Mouse (Mus musculus): ENCODE data around the gene Clec12b. TPM values are rescaled to one million over a fixed set of nuclear protein-coding genes. Genes with fewer than 3 reads are reported as not detected.
"Not testable (repeated sequence)": the region's sequence is repeated elsewhere in the genome, so short reads cannot be mapped to it uniquely, and the experiment has no call there.

Clec12b gene
- polyA plus RNA-seq, 1 experiment from 2014 or later: 0.21 TPM

DNA sequence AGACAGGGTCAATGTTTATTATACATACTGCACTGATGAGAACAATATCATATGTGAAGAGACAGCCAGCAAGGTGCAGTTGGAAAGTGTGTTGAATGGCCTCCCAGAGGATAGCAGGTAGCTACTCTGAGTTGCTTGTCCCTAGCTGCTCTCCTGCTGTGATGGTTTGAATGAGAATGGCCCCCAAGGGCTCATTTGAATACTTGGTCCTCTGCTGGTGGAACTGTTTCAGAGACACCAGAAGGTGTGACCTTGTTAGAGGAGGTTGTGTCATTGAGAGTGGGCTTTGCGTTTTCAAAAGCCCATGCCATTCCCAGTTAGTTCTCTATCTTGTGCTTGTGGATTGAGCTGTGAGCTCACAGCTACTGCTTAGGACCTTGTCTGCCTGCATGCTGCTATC, 21.7 kb downstream of the Clec12b start:
- H3K9me3 ChIP-seq: no peaks in the 10 kb centered on the region

GRCm38 (mm10) chr6:129359515-129359914, 26.2 kb downstream of the Clec12b start:
- WGBS: 91% methylated on average over 2 of the region's 2 CpGs
- Histone ChIP-seq H3K4me3 (no peak overlapping the region), H3K27ac (no peak overlapping the region), H3K36me3 (no peaks in the 10 kb centered on the region), H3K4me1 (replicated peaks) (no peaks in the 10 kb centered on the region), H3K27me3 (no peaks in the 10 kb centered on the region), H3K9ac (no peak overlapping the region), H3K9me3 (no peaks in the 10 kb centered on the region), H3K4me2 (no peak overlapping the region)
- ATAC-seq (ENCODE audit: low FRiP score): no peak

More for the DNA sequence above, 21.7 kb downstream of the Clec12b start:
- Histone ChIP-seq H3K27me3 (no peaks in the 10 kb centered on the region), H3K4me1 (replicated peaks) (no peaks in the 10 kb centered on the region), H3K27ac (no peak overlapping the region), H3K4me2 (no peak overlapping the region), H3K36me3 (no peaks in the 10 kb centered on the region), H3K4me3 (no peak overlapping the region), H3K9ac (no peak overlapping the region)
- 27% methylated on average over 1 of the region's 1 CpGs for WGBS
- ATAC-seq (ENCODE audit: low FRiP score): no peak

- no peak overlapping the region for H3K27ac ChIP-seq
- no peak overlapping the region for H3K9ac ChIP-seq
- H3K4me2 ChIP-seq: no peak overlapping the region
- H3K4me3 ChIP-seq: no peak overlapping the region
- no peaks in the 10 kb centered on the region for H3K4me1 ChIP-seq (replicated peaks)
- no peaks in the 10 kb centered on the region for H3K9me3 ChIP-seq
- H3K27me3 ChIP-seq: no peaks in the 10 kb centered on the region
- H3K36me3 ChIP-seq: no peaks in the 10 kb centered on the region
- no peak for ATAC-seq (ENCODE audit: low FRiP score)
These were observed 29.2 kb downstream of the Clec12b start for GRCm38 (mm10) chr6:129356430-129356829.

GRCm38 (mm10) chr6:129355774-129356173, 29.9 kb downstream of the Clec12b start:
- H3K27me3 ChIP-seq: no peaks in the 10 kb centered on the region
- no peak overlapping the region for H3K27ac ChIP-seq
- no peaks in the 10 kb centered on the region for H3K36me3 ChIP-seq
- no peak overlapping the region for H3K9ac ChIP-seq
- no peaks in the 10 kb centered on the region for H3K4me1 ChIP-seq (replicated peaks)
- no peak overlapping the region for H3K4me3 ChIP-seq
- no peak overlapping the region for H3K4me2 ChIP-seq
- 98% methylated on average over 2 of the region's 2 CpGs for WGBS
- no peaks in the 10 kb centered on the region for H3K9me3 ChIP-seq
- no peak for ATAC-seq (ENCODE audit: low FRiP score)

DNA sequence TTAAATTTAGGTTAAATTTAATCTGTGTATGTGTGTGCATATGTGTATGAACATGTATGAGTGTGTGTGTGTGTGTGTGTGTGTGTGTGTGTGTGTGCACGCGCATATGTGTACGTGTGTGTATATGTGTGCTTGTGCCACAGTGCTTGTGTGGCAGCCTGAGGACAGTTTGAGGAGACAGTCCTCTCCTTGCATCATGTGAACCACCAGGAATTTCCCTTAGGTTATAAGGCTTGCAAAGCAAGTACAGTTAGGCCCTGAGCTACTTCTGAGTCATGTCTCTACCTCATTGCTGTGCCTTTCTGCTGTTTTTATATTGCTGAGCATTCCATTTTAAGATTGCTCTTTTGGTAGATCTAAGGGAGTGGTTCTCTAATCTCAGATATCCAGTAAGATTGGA, 34.6 kb downstream of the Clec12b start:
- no peak for ATAC-seq (ENCODE audit: low FRiP score)
- Histone ChIP-seq H3K27ac (no peak overlapping the region), H3K4me3 (no peak overlapping the region), H3K36me3 (no peaks in the 10 kb centered on the region), H3K9ac (no peak overlapping the region), H3K4me1 (replicated peaks) (no peaks in the 10 kb centered on the region), H3K4me2 (no peak overlapping the region), H3K27me3 (no peaks in the 10 kb centered on the region), H3K9me3 (peaks cover 6% of the 10 kb centered on the region; the same call in 1 of the 2 replicates)
- whole genome bisulfite sequencing: 96% methylated on average over 3 of the region's 3 CpGs

DNA sequence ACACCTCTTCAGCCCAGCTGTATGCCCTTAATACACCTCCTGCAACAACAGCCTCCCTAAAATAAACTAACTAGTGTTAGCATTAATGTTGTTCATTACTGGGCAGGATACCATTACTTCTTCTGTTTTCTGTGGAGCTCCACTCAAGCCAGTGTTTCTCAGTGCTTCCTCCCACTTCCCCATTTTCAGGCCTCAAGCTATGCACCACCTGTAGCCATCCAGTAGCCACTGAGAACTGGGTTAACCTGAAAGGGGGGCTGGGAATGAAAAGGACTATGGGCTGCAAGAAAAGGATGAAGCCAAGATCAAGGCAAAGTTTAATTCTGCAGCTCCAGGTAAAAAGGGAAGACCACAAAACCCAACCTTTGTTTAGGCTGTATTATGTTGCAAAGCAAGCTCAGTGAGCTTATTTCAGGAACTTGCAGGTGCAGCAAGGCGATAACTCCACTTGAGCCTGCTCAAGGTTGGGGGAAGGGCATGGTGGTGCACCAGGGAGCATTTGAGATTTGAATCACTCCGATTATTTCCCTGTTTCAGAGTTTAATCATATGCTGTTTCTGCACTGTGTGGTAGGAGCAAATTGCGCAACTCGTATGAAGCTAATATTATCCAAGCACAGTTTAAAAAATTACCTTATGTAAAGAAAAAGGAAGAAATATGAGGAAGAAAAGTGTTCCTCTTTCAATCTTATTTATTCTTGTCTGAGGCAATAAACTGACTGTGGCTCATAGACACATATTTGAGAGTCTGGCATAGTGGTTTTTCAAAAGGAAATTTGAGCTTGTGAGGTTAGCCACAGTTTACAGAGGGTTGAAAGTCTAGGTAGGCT, 35.9 kb downstream of the Clec12b start:
- H3K4me1 ChIP-seq (replicated peaks): no peaks in the 10 kb centered on the region
- 67% methylated on average over 4 of the region's 4 CpGs for WGBS
- H3K4me2 ChIP-seq: no peak overlapping the region
- no peak overlapping the region for H3K9ac ChIP-seq
- no peak overlapping the region for H3K27ac ChIP-seq
- no peaks in the 10 kb centered on the region for H3K36me3 ChIP-seq
- peaks cover 6% of the 10 kb centered on the region; the same call in 1 of the 2 replicates for H3K9me3 ChIP-seq
- no peak overlapping the region for H3K4me3 ChIP-seq
- H3K27me3 ChIP-seq: no peaks in the 10 kb centered on the region
- ATAC-seq (ENCODE audit: low FRiP score): no peak

- H3K27me3 ChIP-seq: no peaks in the 10 kb centered on the region
- H3K4me1 ChIP-seq (replicated peaks): no peaks in the 10 kb centered on the region
- H3K27ac ChIP-seq: no peak overlapping the region
- WGBS: 80% methylated on average over 3 of the region's 3 CpGs
- ATAC-seq (ENCODE audit: low FRiP score): no peak
- peaks cover 6% of the 10 kb centered on the region; the same call in 1 of the 2 replicates for H3K9me3 ChIP-seq
- no peak overlapping the region for H3K4me3 ChIP-seq
- no peak overlapping the region for H3K9ac ChIP-seq
- no peak overlapping the region for H3K4me2 ChIP-seq
- no peaks in the 10 kb centered on the region for H3K36me3 ChIP-seq
These were observed 41.3 kb downstream of the Clec12b start for GRCm38 (mm10) chr6:129344408-129344807.

DNA sequence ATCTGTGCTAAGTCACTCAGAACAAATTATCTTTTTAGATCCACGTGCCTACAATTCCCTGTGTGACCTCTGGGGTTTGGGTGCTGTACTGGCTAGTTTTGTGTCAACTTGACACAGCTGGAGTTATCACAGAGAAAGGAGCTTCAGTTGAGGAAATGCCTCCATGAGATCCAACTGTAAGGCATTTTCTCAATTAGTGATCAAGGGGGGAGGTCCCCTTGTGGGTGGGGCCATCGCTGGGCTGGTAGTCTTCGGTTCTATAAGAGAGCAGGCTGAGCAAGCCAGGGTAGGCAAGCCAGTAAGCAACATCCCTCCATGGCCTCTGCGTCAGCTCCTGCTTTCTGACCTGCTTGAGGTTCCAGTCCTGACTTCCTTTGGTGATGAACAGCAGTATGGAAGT, 43.3 kb downstream of the Clec12b start, which contains the start of gene Clec12a:
Gene Clec12a, plus strand, starts transcription at position 301 of the 400 bp plus-strand sequence.
- not testable (repeated sequence) for H3K4me1 ChIP-seq (replicated peaks); H3K27me3 ChIP-seq; H3K9me3 ChIP-seq; H3K9ac ChIP-seq; H3K27ac ChIP-seq; H3K4me3 ChIP-seq; H3K36me3 ChIP-seq; ATAC-seq (ENCODE audit: low FRiP score); H3K4me2 ChIP-seq
- WGBS: 80% methylated on average over 4 of the region's 4 CpGs

GRCm38 (mm10) chr6:129337751-129338150, 47.9 kb downstream of the Clec12b start:
- H3K27ac ChIP-seq: no peak overlapping the region
- H3K9me3 ChIP-seq: no peaks in the 10 kb centered on the region
- ATAC-seq (ENCODE audit: low FRiP score): no peak
- no peak overlapping the region for H3K4me3 ChIP-seq
- 0 out of 2 replicates have a peak, but pooled peaks cover 6% of the 10 kb centered on the region for H3K4me1 ChIP-seq (replicated peaks)
- H3K4me2 ChIP-seq: no peak overlapping the region
- no peaks in the 10 kb centered on the region for H3K36me3 ChIP-seq
- H3K9ac ChIP-seq: no peak overlapping the region
- H3K27me3 ChIP-seq: no peaks in the 10 kb centered on the region
- WGBS: 77% methylated on average over 1 of the region's 1 CpGs

DNA sequence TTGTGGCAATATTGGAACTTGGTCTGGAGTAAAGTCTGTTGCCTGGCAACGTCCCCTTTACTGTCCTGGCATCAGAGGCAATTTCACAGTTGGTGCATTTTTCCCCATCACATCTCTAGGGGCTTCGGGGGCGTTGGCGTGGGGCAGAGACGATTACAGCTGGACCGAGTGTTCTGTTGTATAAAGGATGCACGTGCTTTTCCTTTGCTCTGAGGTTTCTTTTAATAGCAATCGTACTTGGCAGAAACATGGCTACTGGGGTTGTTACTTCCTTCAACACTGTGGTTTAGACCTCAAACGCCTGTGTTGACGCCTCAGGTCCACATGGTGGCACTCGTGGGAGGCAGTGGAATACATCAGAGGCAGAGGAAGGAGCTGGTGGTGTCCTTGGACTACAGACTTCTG, 52.0 kb downstream of the Clec12b start:
- no peaks in the 10 kb centered on the region for H3K36me3 ChIP-seq
- H3K9ac ChIP-seq: peak overlapping the region; percentile 51
- ATAC-seq (ENCODE audit: low FRiP score): peak; percentile 93
- no peaks in the 10 kb centered on the region for H3K27me3 ChIP-seq
- H3K9me3 ChIP-seq: no peaks in the 10 kb centered on the region
- 25% methylated on average over 11 of the region's 11 CpGs for WGBS
- H3K27ac ChIP-seq: no peak overlapping the region
- peak overlapping the region; percentile 34; the same call in 1 of the 2 replicates for H3K4me2 ChIP-seq
- no peak overlapping the region for H3K4me3 ChIP-seq
- 0 out of 2 replicates have a peak, but pooled peaks cover 6% of the 10 kb centered on the region for H3K4me1 ChIP-seq (replicated peaks)

DNA sequence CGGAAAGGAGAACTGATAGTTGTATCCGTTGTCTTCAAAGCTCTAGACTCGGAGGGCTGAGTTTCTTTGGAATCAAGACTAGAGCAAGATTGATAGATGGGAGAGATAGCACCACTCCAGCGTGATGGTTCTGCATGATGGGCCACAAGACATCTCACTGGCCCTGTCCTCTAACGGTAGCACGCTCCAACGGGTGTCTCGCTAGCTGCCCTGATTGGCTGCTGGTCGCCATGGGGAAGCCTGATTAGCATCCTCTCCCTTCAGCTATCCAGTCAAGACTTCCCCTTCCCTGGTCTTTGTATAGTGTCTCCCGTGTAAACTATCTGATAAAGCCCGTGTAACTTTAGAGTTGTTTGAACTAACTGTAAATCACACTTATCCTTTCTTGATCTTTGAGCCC, 54.1 kb downstream of the Clec12b start, which contains the start of gene 4922502D21Rik:
Gene 4922502D21Rik, minus strand, starts transcription at position 187 of the 400 bp plus-strand sequence.
- Histone ChIP-seq H3K9me3 (no peaks in the 10 kb centered on the region), H3K27me3 (no peaks in the 10 kb centered on the region), H3K27ac (no peak within 1 kb of the TSS), H3K9ac (no peak within 1 kb of the TSS), H3K4me2 (no peak within 1 kb of the TSS), H3K4me3 (no peak within 1 kb of the TSS), H3K4me1 (replicated peaks) (0 out of 2 replicates have a peak, but pooled peaks cover 6% of the 10 kb centered on the region), H3K36me3 (no peaks in the 10 kb centered on the region)
- no peak for ATAC-seq (ENCODE audit: low FRiP score)
- 52% methylated on average over 11 of the region's 11 CpGs for WGBS

DNA sequence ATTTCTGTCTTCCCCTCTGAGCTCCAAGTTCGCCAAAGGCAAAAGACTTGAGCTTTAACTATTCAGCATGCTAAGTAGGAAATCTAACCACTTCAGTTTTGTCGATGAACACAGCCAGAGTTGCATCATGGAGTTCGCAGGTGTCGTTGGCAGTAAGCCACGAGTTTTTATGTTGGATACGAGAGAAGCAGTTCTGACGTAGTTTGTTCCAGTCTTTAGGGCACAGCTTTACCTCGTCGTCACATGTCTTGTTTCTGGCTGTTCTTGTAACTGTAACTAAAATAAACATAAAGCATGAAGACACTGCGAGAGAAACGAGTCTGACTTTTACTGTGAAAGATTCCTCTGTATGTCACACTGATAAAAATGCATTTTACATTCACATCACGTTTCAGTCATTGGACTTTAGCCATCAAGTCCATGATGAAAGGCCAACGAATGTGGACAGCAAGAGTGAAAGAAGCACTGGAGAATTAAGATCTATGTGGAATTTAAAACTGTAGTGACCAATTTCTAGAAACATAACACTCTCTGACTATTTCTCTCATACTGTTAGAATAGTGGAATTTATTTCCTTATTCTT, 59.0 kb downstream of the Clec12b start:
- Histone ChIP-seq H3K9ac (no peak overlapping the region), H3K4me1 (replicated peaks) (no peaks in the 10 kb centered on the region), H3K9me3 (no peaks in the 10 kb centered on the region), H3K4me3 (no peak overlapping the region), H3K4me2 (no peak overlapping the region), H3K27ac (no peak overlapping the region), H3K27me3 (no peaks in the 10 kb centered on the region), H3K36me3 (no peaks in the 10 kb centered on the region)
- no peak for ATAC-seq (ENCODE audit: low FRiP score)
- WGBS: 71% methylated on average over 13 of the region's 13 CpGs

All from hindbrain, embryonic 13.5 days (tissue).